Mouse (Mus musculus): ENCODE measurements around the gene Gstp2. TPM values are rescaled to one million over a fixed set of nuclear protein-coding genes. Genes with fewer than 3 reads are reported as not detected.

Gene Gstp2
- polyA plus RNA-seq, 1 experiment from 2014 or later, result 33.6 TPM

DNA sequence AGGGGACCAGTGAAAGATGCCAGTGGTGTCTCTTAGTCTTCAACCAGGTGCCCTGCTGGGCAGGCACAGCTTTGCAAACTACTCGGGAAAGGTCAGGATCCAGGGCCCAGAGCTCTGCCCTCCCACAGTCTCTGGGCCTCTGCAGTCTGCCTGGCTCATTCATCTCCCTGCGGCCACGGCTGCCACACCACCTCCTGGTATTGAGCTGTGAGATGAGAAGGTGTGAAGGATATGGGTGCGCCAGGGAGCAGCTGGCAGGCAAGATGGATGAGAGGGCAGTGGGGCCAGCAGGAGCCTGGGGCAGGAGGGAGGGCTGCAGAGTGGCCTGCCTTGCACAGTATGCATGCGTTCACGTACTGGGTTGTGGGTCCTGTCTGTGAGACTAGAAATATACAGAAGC lies 55.0 kb downstream of the Gstp2 start:
- H3K27ac ChIP-seq (ENCODE audit: low read length), result no peak overlapping the region
- WGBS, result 42% methylated on average over 6 of the region's 6 CpGs
- no peak for ATAC-seq
- H3K27me3 ChIP-seq (replicated peaks; ENCODE audit: control insufficient read depth, insufficient read depth, low read length), result no peaks in the 10 kb centered on the region
- H3K4me3 ChIP-seq (ENCODE audit: low read length), result no peak overlapping the region
- H3K9me3 ChIP-seq (ENCODE audit: control insufficient read depth, low read length), result no peaks in the 10 kb centered on the region
- H3K4me1 ChIP-seq (ENCODE audit: control insufficient read depth, insufficient read depth, low read length), result peaks cover 22% of the 10 kb centered on the region
- no peaks in the 10 kb centered on the region; the same call in 1 of the 2 replicates for H3K36me3 ChIP-seq (ENCODE audit: control insufficient read depth, insufficient read depth, low read length)
- H3K9ac ChIP-seq (ENCODE audit: low read depth, low read length), result no peak overlapping the region
- H3K4me2 ChIP-seq (ENCODE audit: low read depth, low read length), result no peak overlapping the region

Other genes starting within 250 kb of the Gstp2 start
- gene Chka, start 194.2 kb downstream of the Gstp2 start, polyA plus RNA-seq (2015; fragmentation: Nextera tagmentation; extraction: Ambion mirVana), result 57.8 and 67.5 TPM in 2 replicates
- 73.3 and 84.5 TPM in 2 replicates for gene Tcirg1, start 138.9 kb downstream of the Gstp2 start, polyA plus RNA-seq (2015; fragmentation: Nextera tagmentation; extraction: Ambion mirVana)
- 412 and 424 TPM in 2 replicates for gene Ndufs8, start 133.2 kb downstream of the Gstp2 start, polyA plus RNA-seq (2015; fragmentation: Nextera tagmentation; extraction: Ambion mirVana)
- 4.2 TPM in 2 replicates for gene Aldh3b1, start 116.2 kb downstream of the Gstp2 start, polyA plus RNA-seq (2015; fragmentation: Nextera tagmentation; extraction: Ambion mirVana)
- 27.0 and 29.8 TPM in 2 replicates for gene Unc93b1, start 110.8 kb downstream of the Gstp2 start, polyA plus RNA-seq (2015; fragmentation: Nextera tagmentation; extraction: Ambion mirVana)
- gene Aldh3b3, start 87.4 kb downstream of the Gstp2 start, polyA plus RNA-seq (2015; fragmentation: Nextera tagmentation; extraction: Ambion mirVana), result not detected in 2 replicates
- 0.61 and 1.2 TPM in 2 replicates for gene Aldh3b2, start 73.7 kb downstream of the Gstp2 start, polyA plus RNA-seq (2015; fragmentation: Nextera tagmentation; extraction: Ambion mirVana)
- gene Acy3, start 59.5 kb downstream of the Gstp2 start, polyA plus RNA-seq (2015; fragmentation: Nextera tagmentation; extraction: Ambion mirVana), result 16.9 and 20.1 TPM in 2 replicates
- gene Tbx10, start 53.3 kb downstream of the Gstp2 start, polyA plus RNA-seq (2015; fragmentation: Nextera tagmentation; extraction: Ambion mirVana), result 0.73 and 0.83 TPM in 2 replicates
- gene Nudt8, start 45.4 kb downstream of the Gstp2 start, polyA plus RNA-seq (2015; fragmentation: Nextera tagmentation; extraction: Ambion mirVana), result 40.9 and 41.0 TPM in 2 replicates
- 2.0 and 2.4 TPM in 2 replicates for gene Gm49405, start 45.4 kb downstream of the Gstp2 start, polyA plus RNA-seq (2015; fragmentation: Nextera tagmentation; extraction: Ambion mirVana)
- 2.4 and 3.4 TPM in 2 replicates for gene Doc2g, start 42.7 kb downstream of the Gstp2 start, polyA plus RNA-seq (2015; fragmentation: Nextera tagmentation; extraction: Ambion mirVana)
- 299 and 309 TPM in 2 replicates for gene Ndufv1, start 33.2 kb downstream of the Gstp2 start, polyA plus RNA-seq (2015; fragmentation: Nextera tagmentation; extraction: Ambion mirVana)
- gene Gstp1, start 8.0 kb downstream of the Gstp2 start, polyA plus RNA-seq (2015; fragmentation: Nextera tagmentation; extraction: Ambion mirVana), result 1,107 and 1,114 TPM in 2 replicates
- 15.1 and 18.1 TPM in 2 replicates for gene Gstp3, start 13.5 kb upstream of the Gstp2 start, polyA plus RNA-seq (2015; fragmentation: Nextera tagmentation; extraction: Ambion mirVana)
- gene Cabp2, start 35.6 kb upstream of the Gstp2 start, polyA plus RNA-seq (2015; fragmentation: Nextera tagmentation; extraction: Ambion mirVana), result 2.1 and 3.1 TPM in 2 replicates
- 159 TPM in 2 replicates for gene Cdk2ap2, start 51.2 kb upstream of the Gstp2 start, polyA plus RNA-seq (2015; fragmentation: Nextera tagmentation; extraction: Ambion mirVana)
- 17.5 and 19.7 TPM in 2 replicates for gene Pitpnm1, start 54.0 kb upstream of the Gstp2 start, polyA plus RNA-seq (2015; fragmentation: Nextera tagmentation; extraction: Ambion mirVana)
- gene Aip, start 79.8 kb upstream of the Gstp2 start, polyA plus RNA-seq (2015; fragmentation: Nextera tagmentation; extraction: Ambion mirVana), result 78.4 and 81.2 TPM in 2 replicates
- gene Gpr152, start 93.8 kb upstream of the Gstp2 start, polyA plus RNA-seq (2015; fragmentation: Nextera tagmentation; extraction: Ambion mirVana), result 0.04 TPM in 1 of 2 replicates, not detected in the other
- gene Cabp4, start 98.0 kb upstream of the Gstp2 start, polyA plus RNA-seq (2015; fragmentation: Nextera tagmentation; extraction: Ambion mirVana), result 0.11 and 0.20 TPM in 2 replicates
- 264 and 288 TPM in 2 replicates for gene Coro1b, start 102.6 kb upstream of the Gstp2 start, polyA plus RNA-seq (2015; fragmentation: Nextera tagmentation; extraction: Ambion mirVana)
- 5.8 and 6.7 TPM in 2 replicates for gene Ptprcap, start 107.6 kb upstream of the Gstp2 start, polyA plus RNA-seq (2015; fragmentation: Nextera tagmentation; extraction: Ambion mirVana)
- gene Rps6kb2, start 117.3 kb upstream of the Gstp2 start, polyA plus RNA-seq (2015; fragmentation: Nextera tagmentation; extraction: Ambion mirVana), result 43.9 and 49.7 TPM in 2 replicates
- 1.3 and 1.4 TPM in 2 replicates for gene Carns1, start 129.5 kb upstream of the Gstp2 start, polyA plus RNA-seq (2015; fragmentation: Nextera tagmentation; extraction: Ambion mirVana)
- 3.6 and 4.0 TPM in 2 replicates for gene Tbc1d10c, start 145.3 kb upstream of the Gstp2 start, polyA plus RNA-seq (2015; fragmentation: Nextera tagmentation; extraction: Ambion mirVana)
- 759 and 799 TPM in 2 replicates for gene Ppp1ca, start 146.0 kb upstream of the Gstp2 start, polyA plus RNA-seq (2015; fragmentation: Nextera tagmentation; extraction: Ambion mirVana)
- gene Rad9a, start 155.6 kb upstream of the Gstp2 start, polyA plus RNA-seq (2015; fragmentation: Nextera tagmentation; extraction: Ambion mirVana), result 31.7 and 34.2 TPM in 2 replicates
- 5.9 TPM in 2 replicates for gene Clcf1, start 168.2 kb upstream of the Gstp2 start, polyA plus RNA-seq (2015; fragmentation: Nextera tagmentation; extraction: Ambion mirVana)
- not detected in 2 replicates for gene AC109138.7, start 168.3 kb upstream of the Gstp2 start, polyA plus RNA-seq (2015; fragmentation: Nextera tagmentation; extraction: Ambion mirVana)
- gene Pold4, start 185.9 kb upstream of the Gstp2 start, polyA plus RNA-seq (2015; fragmentation: Nextera tagmentation; extraction: Ambion mirVana), result 46.7 and 52.9 TPM in 2 replicates
- gene Ssh3, start 223.2 kb upstream of the Gstp2 start, polyA plus RNA-seq (2015; fragmentation: Nextera tagmentation; extraction: Ambion mirVana), result 31.8 and 33.6 TPM in 2 replicates
- 4.1 and 4.6 TPM in 2 replicates for gene Ankrd13d, start 237.1 kb upstream of the Gstp2 start, polyA plus RNA-seq (2015; fragmentation: Nextera tagmentation; extraction: Ambion mirVana)